Mouse (Mus musculus): ENCODE data around the gene Lclat1. TPM values are rescaled to one million over a fixed set of nuclear protein-coding genes. Genes with fewer than 3 reads are reported as not detected.

The Lclat1 gene
- 10 to 100 TPM; 39.4 to 48.0 TPM for total RNA-seq (2021)
- long read RNA-seq, experiment 1, partial matches to known transcripts: 0 of 6 reads
- long read RNA-seq, experiment 1, other reads (novel, unspliced or antisense): 6 of 6 reads
- long read RNA-seq, experiment 2, partial matches to known transcripts: 0 of 4 reads
- long read RNA-seq, experiment 2, other reads (novel, unspliced or antisense): 4 of 4 reads

DNA sequence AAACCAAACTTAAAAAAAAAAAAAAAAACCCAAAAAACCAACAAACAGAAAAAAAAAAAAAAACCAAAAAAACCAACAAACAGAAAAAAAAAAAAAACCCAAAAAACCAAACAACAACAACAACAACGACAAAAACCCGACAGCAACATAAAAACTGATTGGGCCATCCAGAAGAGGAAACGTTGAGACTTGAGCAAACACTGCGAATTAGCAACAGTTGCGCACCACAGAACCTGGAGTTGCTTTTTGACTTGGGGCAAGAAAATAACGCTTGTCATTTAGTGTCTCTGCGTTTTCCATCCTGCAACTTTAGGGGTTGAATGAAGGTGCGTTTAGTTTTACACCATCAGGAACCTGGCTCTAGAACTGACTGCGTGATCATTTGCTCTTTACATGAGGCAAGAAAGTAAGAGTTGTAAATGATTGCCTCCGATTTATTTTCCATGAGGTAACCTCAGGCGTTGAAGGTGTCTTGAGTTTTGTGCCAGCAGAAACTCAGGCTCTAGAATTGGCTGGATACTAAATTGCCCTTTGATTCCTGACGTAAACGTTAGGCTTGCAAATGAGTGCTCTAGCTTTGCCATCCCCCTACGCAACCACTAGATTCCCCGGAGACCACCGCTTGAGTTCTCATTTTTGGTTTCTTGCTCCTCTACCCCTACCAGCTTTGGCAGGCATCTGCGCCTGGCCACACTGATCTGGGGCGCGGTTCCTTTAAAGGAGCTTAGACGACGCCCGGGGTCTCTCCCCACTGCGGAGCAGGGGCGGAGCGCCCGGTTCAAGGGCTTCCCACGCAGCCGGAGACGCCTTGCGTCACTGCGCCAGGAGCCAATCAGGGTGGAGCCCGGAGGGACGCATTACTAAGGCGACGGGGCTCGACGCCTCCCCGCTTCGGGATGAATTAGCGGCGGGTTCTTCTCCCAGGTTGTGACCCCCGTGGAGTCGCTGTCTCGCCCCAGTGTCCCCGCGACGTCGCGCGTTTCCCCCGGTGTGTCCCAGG lies at the start of gene Lclat1:
Gene Lclat1 (plus strand): TSS at position 828 of the 1,000 bp plus-strand sequence.
- peak; percentile 98 for DNase-seq

DNA sequence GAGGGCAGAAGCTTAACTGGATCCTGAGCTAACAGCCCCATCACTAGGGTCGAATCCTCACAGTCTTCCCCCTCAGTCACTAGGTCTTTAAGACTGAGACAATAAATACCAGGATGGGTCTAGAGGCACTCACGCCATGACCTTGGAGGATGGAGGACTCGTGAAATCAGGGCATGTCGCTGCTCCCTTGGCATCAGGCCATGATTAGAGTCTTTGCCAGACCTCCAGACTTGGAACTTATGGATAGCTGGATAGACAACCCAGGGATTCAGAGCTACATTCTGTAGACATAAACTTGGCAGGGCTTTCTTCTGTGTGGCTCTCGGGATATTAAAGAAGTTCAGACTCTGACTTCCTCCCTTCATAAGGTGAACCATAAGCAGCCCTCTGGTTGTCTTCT lies 49.5 kb upstream of the Lclat1 start:
- DNase-seq: no peak

DNA sequence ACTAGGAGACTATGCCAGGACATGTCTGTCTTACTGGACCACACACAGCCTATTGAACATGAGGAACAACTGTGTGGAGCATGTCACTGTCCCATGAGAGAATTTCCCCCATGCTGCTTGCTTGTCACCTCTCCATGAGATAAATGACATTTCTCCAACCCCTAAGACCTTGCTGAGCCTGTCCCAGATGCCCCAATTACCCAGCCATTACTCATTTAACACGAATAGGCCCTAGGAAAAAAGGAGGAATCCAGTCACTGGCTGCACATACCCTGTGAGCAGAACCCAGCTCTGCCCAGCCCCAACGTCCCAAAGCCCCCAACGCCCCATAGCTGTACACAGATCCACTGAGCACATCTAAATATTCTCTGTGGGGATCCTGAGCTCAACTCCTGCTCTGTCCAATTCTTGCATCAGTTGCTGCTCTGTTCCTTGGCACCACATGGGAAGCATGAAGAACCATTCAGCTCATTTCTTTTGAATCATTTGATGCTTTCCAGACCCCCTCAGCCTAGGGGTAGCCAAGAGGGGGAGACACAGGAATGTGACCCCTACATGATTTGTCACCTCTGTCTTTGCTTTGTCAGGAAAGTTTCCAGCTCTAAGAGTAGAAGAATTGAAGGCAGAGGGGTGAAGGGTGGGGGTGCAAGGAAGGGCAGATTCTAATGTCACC lies 47.4 kb upstream of the Lclat1 start:
- DNase-seq: no peak

DNA sequence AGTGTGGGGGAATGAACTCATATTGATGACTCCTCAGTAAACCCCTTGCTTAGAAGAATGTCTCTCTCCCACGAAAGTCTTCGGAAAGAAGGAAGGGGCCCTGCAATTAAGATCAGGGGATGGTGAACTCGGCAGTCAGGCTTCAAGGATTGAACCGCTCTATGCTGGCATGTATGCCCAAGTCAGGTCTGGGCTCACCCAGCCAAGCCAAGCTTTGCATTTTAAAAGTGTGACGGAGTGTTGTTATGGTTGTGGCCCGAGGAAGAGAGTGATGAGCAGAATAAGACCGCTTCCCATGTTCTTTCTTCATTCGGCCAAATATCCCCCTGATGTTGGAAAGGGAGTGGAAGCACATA lies 46.9 kb upstream of the Lclat1 start:
- no peak for DNase-seq

DNA sequence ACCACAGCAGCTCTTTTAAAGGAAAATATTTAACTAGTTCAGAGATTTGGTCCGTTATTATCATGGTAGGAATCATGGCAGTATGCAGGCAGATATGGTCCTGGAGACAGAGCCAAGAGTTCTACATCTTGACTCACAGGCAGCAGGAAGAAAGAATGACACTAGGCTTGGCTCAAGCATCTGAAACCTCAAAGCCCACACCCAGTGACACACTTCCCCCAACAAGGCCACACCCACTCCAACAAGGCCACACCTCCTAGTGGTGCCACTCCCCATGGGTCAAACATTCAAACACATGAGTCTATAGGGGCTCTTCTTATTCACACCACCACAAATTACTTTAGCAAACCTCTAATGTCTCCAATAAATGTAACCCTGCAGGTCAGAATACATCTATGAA lies 45.1 kb upstream of the Lclat1 start:
- no peak for DNase-seq

DNA sequence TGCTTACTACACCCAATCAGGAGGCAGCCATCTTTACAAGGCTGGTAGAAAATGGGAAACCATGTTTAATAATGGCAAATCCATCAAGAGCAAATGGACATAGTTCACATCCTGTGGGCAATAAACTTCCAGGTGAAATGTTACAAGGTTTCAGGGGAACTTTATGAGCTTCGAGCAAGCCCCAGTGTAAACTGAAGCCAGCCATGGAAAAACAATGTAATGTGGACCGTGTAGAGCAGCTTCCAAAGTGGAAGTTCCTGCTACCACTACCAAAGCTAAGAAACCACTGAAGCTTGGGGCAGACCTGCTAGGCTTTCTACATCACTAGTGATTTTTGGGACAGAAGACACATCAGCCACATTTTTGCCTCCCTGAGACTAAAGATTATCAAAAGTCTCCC lies 44.5 kb upstream of the Lclat1 start:
- DNase-seq: no peak

DNA sequence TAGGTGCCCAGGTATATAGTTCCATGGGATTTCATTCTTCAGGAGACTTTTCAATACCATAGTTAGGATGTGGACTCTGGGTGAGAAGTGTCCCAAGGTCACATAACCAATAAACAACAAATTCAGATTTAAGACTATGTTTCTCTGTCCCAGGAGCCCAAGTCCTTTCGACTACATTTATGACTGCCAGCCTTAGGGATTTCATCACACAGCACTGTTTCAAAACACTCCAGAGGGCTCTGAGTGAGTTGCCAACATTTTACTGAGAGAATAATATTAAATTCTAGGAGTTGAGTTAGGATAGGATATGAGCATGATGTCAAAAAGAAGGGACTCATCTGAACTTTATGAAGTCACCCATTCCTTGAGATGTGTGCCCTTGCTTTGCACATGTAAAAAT lies 44.0 kb upstream of the Lclat1 start:
- DNase-seq: no peak

DNA sequence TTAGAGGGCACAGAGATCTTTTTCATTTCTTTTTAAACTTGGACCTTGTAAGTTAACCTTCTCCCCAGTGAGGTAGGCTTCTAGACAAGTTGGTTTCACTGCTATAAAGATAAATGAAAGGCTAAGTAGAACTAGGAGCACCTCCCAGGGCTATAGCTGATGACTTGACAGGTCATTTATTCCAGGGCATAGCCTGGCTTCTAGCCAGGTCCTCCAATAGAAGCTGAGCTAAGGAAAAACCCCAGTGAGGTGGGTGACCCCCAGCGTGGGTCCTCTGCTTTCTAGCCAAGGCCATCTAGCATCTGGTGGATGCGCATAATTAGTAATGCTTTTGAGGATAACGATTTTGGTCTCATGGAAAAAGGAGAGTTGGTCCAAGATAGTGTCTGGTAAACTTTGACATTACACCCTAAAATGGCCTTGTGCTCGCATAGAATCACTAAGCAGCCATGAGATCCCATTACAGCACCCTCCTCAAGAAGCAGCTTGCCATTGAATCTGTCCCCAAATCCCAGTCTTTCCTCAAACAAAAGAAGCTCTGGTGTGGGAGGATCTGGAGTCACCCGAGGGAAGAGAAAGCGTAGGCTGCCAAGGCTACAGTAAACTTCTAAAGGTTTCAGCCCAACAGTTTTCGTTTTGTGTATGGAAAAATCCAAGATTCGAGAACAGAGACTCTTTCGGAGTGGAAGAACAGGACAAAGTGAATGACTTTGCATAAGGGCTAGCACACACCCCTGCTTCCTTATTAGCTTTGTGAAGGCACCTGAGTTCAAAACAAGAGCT lies 41.2 kb upstream of the Lclat1 start:
- DNase-seq: no peak

DNA sequence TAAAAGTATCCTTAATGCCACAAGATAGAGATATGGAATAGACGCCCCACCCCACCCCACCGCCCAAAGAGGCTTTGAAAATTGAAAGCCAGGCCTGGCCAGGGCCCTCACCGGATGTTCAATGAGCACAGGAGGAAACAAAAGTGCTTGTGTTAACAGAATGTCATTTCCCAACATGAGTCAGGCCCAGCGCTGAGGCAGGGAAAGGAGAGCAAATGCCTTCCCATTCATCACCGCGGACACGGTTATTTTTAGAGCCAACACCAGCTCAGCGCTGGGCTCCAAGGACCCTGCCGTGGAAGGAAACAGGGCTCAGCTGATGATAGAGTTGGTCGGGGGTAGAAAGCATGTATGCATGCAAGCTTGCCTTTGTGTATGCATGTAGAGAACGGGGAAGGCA lies 40.4 kb upstream of the Lclat1 start:
- peak; percentile 79 to 86 for DNase-seq

DNA sequence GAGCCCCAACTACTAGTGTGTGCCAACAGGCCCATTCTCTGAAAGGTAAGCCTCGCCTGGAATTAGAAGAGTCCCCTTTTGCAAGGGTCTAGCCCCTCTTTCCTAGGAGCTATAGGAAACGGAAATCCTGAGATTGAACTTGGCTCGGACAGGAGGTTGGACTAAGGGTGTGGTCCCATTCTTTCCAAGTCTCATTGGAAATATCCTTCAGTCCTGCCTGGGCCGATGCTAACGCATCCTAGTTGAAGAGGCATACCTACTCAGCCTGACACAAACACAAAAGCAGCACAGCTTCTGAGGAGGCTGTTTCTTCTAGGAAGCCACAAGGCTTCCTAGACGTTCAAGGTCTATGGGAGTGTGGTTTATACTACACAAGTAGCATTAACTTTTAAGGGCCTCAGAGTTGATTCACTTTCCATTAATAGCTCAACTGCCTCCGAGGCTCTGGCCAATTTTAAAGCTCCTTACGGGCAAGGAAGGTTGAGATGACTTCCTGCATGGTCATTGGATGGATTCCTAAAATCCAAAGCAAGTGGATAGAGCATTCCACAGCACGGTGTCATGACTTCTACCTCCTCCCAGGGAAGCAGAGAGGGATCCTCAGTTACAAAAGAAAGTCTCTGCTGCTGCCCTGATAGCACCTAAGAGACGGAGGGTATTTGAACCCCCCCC lies 39.3 kb upstream of the Lclat1 start:
- DNase-seq: no peak

DNA sequence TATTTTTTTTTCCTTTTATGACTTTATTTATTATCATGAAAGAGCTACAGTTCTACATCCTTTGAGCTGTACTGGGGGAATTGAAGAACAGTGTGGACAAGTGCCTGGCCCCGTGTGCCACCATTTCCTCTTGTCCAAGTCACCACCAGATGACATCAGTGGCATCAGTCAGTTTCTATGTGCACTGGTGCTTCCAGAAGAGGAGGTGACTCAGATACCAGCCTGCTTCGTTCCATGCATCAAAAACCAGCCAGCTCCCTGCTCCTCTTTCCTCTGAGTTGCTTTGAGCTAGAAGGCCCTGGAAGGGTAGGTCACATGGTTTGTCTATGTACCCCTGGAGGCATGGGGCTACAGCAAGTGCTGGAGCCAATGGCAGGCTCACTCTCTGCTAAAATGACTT lies 37.3 kb upstream of the Lclat1 start:
- no peak for DNase-seq

DNA sequence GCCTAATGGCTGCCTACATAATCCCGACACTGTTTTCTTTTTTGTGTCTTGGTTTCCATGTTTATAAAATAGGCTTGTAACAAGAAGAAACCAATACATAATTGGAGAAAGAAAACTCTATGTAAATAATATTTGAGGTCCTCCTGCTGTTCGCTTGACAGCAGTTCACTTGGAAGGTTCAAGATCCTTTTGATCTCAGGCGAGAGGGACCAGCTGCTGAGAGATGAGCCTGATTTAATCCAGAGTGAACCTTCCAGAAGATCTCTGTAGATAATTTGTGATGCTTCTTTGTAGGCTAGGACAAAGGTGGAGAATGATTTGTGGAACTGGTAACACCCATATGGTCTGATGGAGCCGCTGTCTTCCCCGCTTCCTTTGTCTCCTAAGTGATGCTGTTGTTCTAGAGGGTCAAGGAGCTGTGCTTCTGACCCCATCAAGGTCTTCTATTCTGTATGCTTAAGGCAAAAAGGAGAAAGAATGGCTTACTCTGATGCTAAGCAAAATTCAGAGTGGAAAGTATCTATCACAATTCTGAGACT lies 36.0 kb upstream of the Lclat1 start:
- no peak for DNase-seq

DNA sequence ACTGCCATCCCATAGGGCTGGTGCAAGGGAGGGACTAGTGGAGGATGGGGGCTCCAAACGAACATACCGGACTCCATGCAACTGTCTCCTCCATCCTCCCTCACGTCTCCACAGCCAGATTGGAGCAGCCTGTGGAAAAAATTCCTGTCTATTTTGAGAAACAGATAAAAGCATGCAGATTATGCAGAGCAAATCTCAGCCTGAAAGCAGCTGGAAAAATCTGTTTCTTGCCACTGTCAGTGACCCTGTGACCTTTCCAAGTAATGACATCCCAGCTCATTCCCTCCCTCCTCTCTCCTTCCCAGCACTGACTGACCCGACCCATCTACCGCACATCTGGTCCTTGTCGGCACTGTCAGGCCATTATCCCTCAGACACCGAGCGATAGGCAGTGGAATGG lies 35.5 kb upstream of the Lclat1 start:
- peak; percentile 12 to 24 for DNase-seq

DNA sequence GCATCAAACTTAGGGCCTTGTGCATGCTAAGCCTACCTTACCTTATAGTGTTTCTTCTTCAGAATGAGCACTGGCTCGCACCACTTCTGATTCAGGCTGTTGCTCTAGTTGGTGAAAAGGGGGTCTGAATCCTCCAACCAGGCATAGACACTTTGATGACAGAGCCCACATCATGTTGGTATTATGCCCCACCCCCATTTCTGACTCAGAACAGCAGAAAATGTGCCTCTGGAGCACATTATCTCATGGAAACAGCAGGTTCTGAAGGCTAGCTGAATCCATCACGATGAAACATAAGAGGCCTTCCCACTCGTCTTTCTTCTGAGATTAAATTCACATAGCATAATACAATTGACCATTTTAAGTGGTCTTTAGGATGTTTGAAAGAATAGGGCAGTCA lies 33.2 kb upstream of the Lclat1 start:
- DNase-seq: no peak

DNA sequence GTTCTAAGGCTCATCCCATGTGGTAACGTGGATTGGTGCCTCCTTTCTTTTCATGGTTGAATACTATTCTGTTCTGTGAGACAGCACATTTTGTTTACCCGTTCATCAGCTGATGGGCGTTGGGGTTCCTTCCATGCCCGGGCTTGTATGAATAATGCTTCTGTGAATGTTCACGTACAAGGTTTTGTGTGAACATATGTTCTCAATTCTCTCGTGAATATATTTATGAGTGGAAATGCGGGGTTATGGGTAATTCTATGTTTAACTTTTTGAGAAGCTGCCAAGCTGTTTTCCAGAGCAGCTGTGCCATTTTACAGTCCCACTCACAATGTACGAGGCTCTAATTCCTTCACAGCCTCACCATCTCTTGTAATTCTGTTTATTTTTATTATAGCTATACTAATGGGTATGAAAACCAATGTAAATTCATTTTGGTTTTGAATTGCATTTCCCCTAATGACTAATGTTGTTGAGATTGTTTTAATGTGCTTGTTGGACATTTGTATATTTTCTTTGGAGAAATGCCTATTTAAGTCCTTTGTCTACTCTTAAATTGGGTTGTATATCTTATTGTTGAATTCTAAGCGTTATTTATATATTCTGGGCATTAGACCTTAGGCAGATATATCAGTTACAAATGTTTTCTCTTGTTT lies 32.4 kb upstream of the Lclat1 start:
- no peak for DNase-seq

DNA sequence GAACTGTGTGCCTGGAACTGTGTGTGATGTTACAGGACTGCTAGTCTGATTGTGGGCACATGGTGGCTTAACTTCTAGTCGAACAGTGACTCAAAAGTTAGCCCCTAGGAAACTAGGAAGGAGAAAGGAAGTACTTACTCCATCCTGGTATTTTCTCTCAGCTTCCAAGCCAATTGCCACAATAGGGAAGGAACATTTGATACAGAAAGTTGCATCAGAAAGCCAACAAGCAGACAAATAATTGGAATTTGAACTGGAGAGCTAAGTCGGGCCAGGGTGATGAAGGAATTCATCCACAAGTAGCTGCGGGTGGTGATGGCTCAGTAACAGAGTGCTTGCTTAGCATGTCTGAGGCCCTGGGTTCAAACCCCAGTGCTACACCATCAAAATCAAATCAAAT lies 30.1 kb upstream of the Lclat1 start:
- no peak for DNase-seq

DNA sequence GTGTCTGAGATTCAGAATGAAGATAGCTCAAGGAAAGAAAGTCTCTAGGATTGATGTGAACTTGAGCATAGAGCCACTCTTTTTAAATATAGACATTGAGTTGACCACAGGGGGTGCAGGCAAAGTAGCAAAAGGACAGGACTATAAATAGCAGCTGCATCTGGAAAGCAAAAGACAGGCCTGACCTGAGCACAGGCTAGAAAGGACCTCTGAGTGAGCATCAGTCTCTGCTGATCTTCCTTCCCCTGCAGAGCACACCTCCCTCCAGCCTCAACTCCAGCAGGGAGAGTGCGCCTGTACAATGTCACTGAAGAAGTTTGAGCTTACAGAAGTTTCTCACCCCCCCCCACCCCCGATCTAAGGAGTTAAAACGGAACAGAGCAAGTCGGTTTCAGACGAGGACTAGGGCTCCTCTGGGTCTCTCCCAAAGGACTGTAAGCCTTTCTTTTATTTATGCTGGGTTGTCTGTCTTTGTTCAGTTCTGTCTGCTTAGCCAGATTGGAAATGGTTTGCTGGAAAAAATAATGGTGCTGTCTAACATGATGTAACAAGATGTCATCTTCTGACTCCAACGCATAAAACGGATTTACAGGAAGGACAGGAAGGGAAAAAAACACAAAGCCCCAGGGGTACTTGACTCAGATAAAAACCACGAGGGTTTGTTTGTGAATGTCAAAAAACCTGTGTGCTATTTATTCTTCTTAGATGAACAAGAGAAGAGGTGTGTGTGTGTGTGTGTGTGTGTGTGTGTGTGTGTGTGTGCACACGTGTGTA lies 26.2 kb upstream of the Lclat1 start:
- DNase-seq: no peak

DNA sequence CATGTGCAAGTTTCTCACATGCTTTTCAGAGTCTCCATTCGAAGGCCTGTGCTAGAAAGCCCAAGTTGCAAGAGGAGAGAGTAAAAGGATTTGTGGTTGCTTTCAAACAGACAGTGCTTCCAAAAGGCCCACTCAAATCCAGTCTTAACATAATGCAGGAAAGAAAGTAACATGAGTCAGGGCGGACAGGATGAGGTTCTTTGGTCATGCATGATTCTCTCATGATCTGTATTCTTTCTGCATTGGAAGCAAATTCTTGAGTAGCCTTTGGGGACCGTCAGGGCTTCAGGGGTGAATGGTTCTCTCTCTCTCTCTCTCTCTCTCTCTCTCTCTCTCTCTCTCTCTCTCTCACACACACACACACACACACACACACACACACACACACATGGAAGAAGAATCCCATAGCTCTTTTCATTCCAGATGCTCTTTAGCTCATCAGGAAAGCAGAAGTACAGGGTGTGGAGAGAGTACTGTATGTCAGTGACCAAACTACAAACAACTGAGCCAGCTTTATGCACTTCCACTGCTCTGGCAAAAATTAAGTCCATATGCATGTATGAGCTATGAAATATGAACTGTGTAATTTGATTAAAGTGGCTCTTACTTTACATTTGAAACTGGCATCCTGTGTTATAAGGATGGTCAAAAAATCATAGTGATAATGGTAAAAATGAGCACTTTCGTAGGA lies 25.1 kb upstream of the Lclat1 start:
- no peak for DNase-seq
